Mouse (Mus musculus) myocyte (in vitro differentiated cells): Measurements from ENCODE around the gene Aimp2. TPM values are rescaled to one million over a fixed set of nuclear protein-coding genes. Genes with fewer than 3 reads are reported as not detected.

Experiments used
- H3K27me3 ChIP-seq: one replicate; pipeline ENCODE4 v1.6.1; 2011; ENCODE audit not compliant: control insufficient read depth, insufficient read depth, insufficient read length
- H3K36me3 ChIP-seq: one replicate; pipeline ENCODE4 v1.6.1; 2011; ENCODE audit not compliant: control insufficient read depth, insufficient read depth
- H3K4me2 ChIP-seq: one replicate; pipeline ENCODE4 v1.6.1; 2011; ENCODE audit warnings: low read depth, control low read depth
- H3K4me3 ChIP-seq: one replicate; pipeline ENCODE4 v1.5.1; 2011; ENCODE audit warnings: mild to moderate bottlenecking, control low read depth, moderate library complexity
- H3K79me2 ChIP-seq: one replicate; pipeline ENCODE4 v1.6.1; 2011; ENCODE audit not compliant: control insufficient read depth, insufficient read depth
- H3ac ChIP-seq: one replicate; pipeline ENCODE4 v1.6.1; 2011; ENCODE audit not compliant: control insufficient read depth, insufficient read length
- CEBPB ChIP-seq: IDR thresholded peaks from 2 replicates; pipeline ENCODE4 v1.6.1; 2011; ENCODE audit warnings: mild to moderate bottlenecking, moderate library complexity; ENCODE audit not compliant: poor library complexity, insufficient read depth, severe bottlenecking
- E2F4 ChIP-seq: IDR thresholded peaks from one replicate; pipeline ENCODE4 v1.6.1; 2011; ENCODE audit warnings: mild to moderate bottlenecking, control low read depth, moderate library complexity; ENCODE audit not compliant: insufficient read depth
- MAX ChIP-seq: IDR thresholded peaks from one replicate; pipeline ENCODE4 v1.6.1; 2011; ENCODE audit warnings: low read depth, mild to moderate bottlenecking, control low read depth
- MYOD1 ChIP-seq, 3 experiments: IDR thresholded peaks; one replicate each; pipeline ENCODE4 v1.6.1; 2011; ENCODE audit warnings: control low read depth in 2 of 3, low read depth in 2 of 3, mild to moderate bottlenecking in 2 of 3, moderate library complexity in 1 of 3; ENCODE audit not compliant: insufficient read length in 2 of 3, control insufficient read depth in 1 of 3
- MYOG ChIP-seq, 3 experiments: IDR thresholded peaks; one replicate each; pipeline ENCODE4 v1.6.1; 2011; ENCODE audit warnings: control low read depth in 2 of 3, low read depth in 2 of 3, mild to moderate bottlenecking in 2 of 3; ENCODE audit not compliant: insufficient read length in 2 of 3, control insufficient read depth in 1 of 3, insufficient read depth in 1 of 3
- POLR2A ChIP-seq: IDR thresholded peaks from one replicate; pipeline ENCODE4 v1.6.1; 2011; ENCODE audit warnings: low read depth, mild to moderate bottlenecking, control low read depth, moderate library complexity; ENCODE audit not compliant: insufficient read length
- POLR2AphosphoS2 ChIP-seq: IDR thresholded peaks from one replicate; pipeline ENCODE4 v1.6.1; 2011; ENCODE audit warnings: low read depth, control low read depth; ENCODE audit not compliant: insufficient read length
- REST ChIP-seq: IDR thresholded peaks from one replicate; pipeline ENCODE4 v1.6.1; 2011; ENCODE audit warnings: mild to moderate bottlenecking, control low read depth, moderate library complexity; ENCODE audit not compliant: insufficient read depth, insufficient read length
- SRF ChIP-seq: IDR thresholded peaks from one replicate; pipeline ENCODE4 v1.6.1; 2011; ENCODE audit warnings: low read depth; ENCODE audit not compliant: control insufficient read depth, insufficient read length
- TCF12 ChIP-seq: IDR thresholded peaks from one replicate; pipeline ENCODE4 v1.6.1; 2011; ENCODE audit warnings: mild to moderate bottlenecking, control low read depth; ENCODE audit not compliant: poor library complexity, insufficient read depth, severe bottlenecking
- TCF3 ChIP-seq: IDR thresholded peaks from one replicate; pipeline ENCODE4 v1.6.1; 2011; ENCODE audit warnings: low read depth, control low read depth; ENCODE audit not compliant: insufficient read length
- USF1 ChIP-seq: IDR thresholded peaks from one replicate; pipeline ENCODE4 v1.6.1; 2011; ENCODE audit warnings: low read depth, mild to moderate bottlenecking, control low read depth, moderate library complexity
- polyA plus RNA-seq: library from polyadenylated mRNA; unstranded; fragments of >200 nt; fragmentation: generic; extraction: Trizol; gene quantifications from one replicate; pipeline ENCODE4 v1.2.1, GENCODE M21; 2012; ENCODE audit warnings: missing spikeins

The Aimp2 gene
- 109 TPM for polyA plus RNA-seq

GRCm38 (mm10) chr5:143909417-143910400, at the start of gene Aimp2, which contains the start of gene Pms2:
Gene Aimp2 (minus strand): TSS chr5:143909847.
Gene Pms2 (plus strand): TSS chr5:143909964.
- Histone ChIP-seq H3ac (peak within 1 kb of the TSS; percentile 36), H3K36me3 (peaks cover 1% of the 10 kb centered on the region), H3K4me2 (peak within 1 kb of the TSS; percentile 83), H3K27me3 (no peaks in the 10 kb centered on the region), H3K79me2 (peaks cover 26% of the 10 kb centered on the region), H3K4me3 (peak within 1 kb of the TSS; percentile 79)
- TF ChIP-seq MYOD1 (IDR thresholded peaks at IDR 0.05; ENCODE audit: control insufficient read depth in 1 of 3, insufficient read length in 2 of 3, low read depth in 2 of 3) (peak in 1 of 3 experiments; percentile 28), POLR2A (peak; percentile 82), MAX (peak; percentile 13), SRF (no peak), POLR2AphosphoS2 (peak; percentile 86), MYOG (IDR thresholded peaks at IDR 0.05; ENCODE audit: control insufficient read depth in 1 of 3, insufficient read depth in 1 of 3, insufficient read length in 2 of 3, low read depth in 2 of 3) (no peak), REST (no peak), USF1 (no peak), TCF12 (no peak), TCF3 (no peak), CEBPB (no peak), E2F4 (peak; percentile 87)

- H3K79me2 ChIP-seq: no peaks in the 10 kb centered on the region
- TF ChIP-seq USF1 (no peak), POLR2AphosphoS2 (no peak), MYOD1 (IDR thresholded peaks at IDR 0.05; ENCODE audit: control insufficient read depth in 1 of 3, insufficient read length in 2 of 3, low read depth in 2 of 3) (no peak), REST (no peak), TCF12 (no peak), POLR2A (no peak), MAX (no peak), TCF3 (no peak), CEBPB (no peak), MYOG (IDR thresholded peaks at IDR 0.05; ENCODE audit: control insufficient read depth in 1 of 3, insufficient read depth in 1 of 3, insufficient read length in 2 of 3, low read depth in 2 of 3) (no peak), E2F4 (no peak)
- no peak overlapping the region for H3ac ChIP-seq
- H3K36me3 ChIP-seq: no peaks in the 10 kb centered on the region
- H3K4me2 ChIP-seq: no peak overlapping the region
- no peak overlapping the region for H3K4me3 ChIP-seq
- H3K27me3 ChIP-seq: peaks cover 20% of the 10 kb centered on the region
These were observed 47.5 kb upstream of the Aimp2 start for GRCm38 (mm10) chr5:143957101-143957500.

- no peak for TF ChIP-seq CEBPB
- TF ChIP-seq TCF12: no peak
- no peak for TF ChIP-seq E2F4
- no peak for TF ChIP-seq REST
- Histone ChIP-seq H3K79me2 (no peaks in the 10 kb centered on the region), H3K4me3 (no peak overlapping the region)
These were observed 40.4 kb upstream of the Aimp2 start for GRCm38 (mm10) chr5:143950016-143950415.

GRCm38 (mm10) chr5:143948361-143948760, 38.7 kb upstream of the Aimp2 start:
- no peak overlapping the region for H3K4me2 ChIP-seq
- H3K79me2 ChIP-seq: no peaks in the 10 kb centered on the region
- TF ChIP-seq E2F4: no peak
- TF ChIP-seq POLR2A: no peak
- no peak for TF ChIP-seq SRF
- no peak for TF ChIP-seq MAX
- TF ChIP-seq MYOD1 (IDR thresholded peaks at IDR 0.05; ENCODE audit: control insufficient read depth in 1 of 3, insufficient read length in 2 of 3, low read depth in 2 of 3): no peak
- TF ChIP-seq REST: no peak
- no peak for TF ChIP-seq TCF3
- no peak for TF ChIP-seq TCF12
- TF ChIP-seq POLR2AphosphoS2: no peak
- TF ChIP-seq CEBPB: no peak
- no peak for TF ChIP-seq MYOG (IDR thresholded peaks at IDR 0.05; ENCODE audit: control insufficient read depth in 1 of 3, insufficient read depth in 1 of 3, insufficient read length in 2 of 3, low read depth in 2 of 3)
- TF ChIP-seq USF1: no peak
- peaks cover 22% of the 10 kb centered on the region for H3K27me3 ChIP-seq
- no peaks in the 10 kb centered on the region for H3K36me3 ChIP-seq
- no peak overlapping the region for H3ac ChIP-seq
- no peak overlapping the region for H3K4me3 ChIP-seq

More at GRCm38 (mm10) chr5:143950016-143950415, 40.4 kb upstream of the Aimp2 start:
- no peaks in the 10 kb centered on the region for H3K36me3 ChIP-seq
- no peak overlapping the region for H3K4me2 ChIP-seq
- H3ac ChIP-seq: no peak overlapping the region
- H3K27me3 ChIP-seq: peaks cover 22% of the 10 kb centered on the region
